Mouse (Mus musculus) left cerebral cortex, postnatal 36 days (tissue): ENCODE results near the gene Alg13. TPM values are rescaled to one million over a fixed set of nuclear protein-coding genes. Genes with fewer than 3 reads are reported as not detected.

Experiments used
- DNase-seq, 2 experiments: peaks; one replicate each; pipeline ENCODE4 v3.0.0; 2021 to 2022; ENCODE audit warnings: low spot score in 2 of 2, mixed read lengths in 1 of 2
- intact Hi-C: fragments of 180-260 bp; cut with DNase I; formaldehyde crosslinking; loops from one replicate; pipeline ENCODE4 v1.15.1; 2025
- total RNA-seq, 2 experiments: library from RNA; stranded (reverse); gene quantifications; 2 replicates each; pipeline ENCODE4 v1.2.3; 2021

The Alg13 gene
- 10 to 100 TPM; 10.8 to 12.0 TPM for total RNA-seq

DNA sequence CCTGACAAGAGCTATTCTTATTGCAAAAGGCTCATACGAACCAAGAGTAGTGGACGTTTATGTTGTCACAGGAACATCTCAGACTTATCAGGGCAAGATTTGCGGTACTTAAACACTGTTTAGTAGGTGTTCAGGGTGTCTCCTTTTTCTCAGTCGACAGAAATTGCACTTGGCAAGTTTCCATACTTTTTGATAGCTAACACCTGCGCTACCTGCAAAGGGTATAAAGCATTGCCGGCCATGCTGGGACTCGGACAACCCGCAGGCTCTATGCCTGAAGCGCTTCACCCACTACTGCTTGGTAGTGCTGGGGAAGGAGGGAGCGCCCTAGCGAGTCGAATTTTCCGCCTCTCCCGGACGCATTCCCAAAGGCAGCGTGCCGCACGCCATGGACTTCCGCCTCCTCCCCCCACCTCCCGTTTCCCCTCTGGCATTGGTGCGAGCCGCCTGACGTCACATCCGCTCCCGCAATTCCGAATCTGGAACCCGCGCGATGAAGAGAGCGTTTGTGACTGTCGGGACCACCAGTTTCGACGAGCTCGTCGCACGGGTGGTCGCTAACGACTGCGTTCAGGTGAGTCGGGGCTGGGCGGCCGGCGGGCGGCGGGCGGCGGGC is at the start of gene Alg13:
Gene Alg13 (plus strand): TSS at position 257 of the 616 bp plus-strand sequence.
- peak; percentile 73 to 78 for DNase-seq
- intact Hi-C loops, result no loop called here

DNA sequence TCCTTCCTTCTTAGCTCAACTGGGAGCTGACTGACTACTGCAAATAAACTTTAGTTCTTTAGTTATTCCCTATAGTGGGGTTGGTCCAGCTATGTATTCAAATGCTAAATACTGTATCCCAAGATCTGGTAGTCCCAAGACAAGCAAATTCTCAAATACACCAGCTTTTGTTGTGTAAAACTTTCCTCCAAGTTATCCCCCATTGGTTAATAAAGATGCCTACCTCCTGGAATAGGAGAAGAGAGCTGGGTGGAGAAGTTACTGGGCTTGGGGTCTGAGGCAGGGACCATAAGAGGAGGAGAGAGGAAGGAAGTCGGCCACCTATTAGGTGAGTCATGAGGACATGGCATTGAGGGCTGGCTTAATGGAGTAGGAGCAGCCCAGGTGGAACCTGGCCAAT is 49.0 kb upstream of the Alg13 start:
- intact Hi-C loops, result no loop called here
- no peak for DNase-seq

DNA sequence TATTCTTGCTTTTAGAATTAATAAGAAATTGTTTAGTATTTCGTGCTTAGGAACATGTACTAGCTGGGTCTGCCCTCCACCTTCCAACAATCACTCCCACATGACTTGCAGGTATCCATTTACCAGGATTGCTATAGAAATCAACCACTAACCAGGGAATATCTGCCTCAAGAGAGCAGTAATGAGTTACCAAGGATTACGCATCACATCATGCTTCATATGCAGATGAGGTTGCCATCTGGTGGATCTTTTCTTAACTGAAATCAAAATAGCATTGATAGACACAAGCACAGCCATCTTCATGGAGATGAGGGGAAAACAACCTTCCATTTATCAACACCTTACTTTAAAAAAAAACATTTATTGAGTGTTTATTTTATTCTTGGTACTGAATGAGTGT is 16.1 kb upstream of the Alg13 start:
- DNase-seq, result no peak
- intact Hi-C loops, result loop anchor here (5.0 kb wide), 1 partner anchor 219 kb away; no protein-coding TSS in a partner anchor

DNA sequence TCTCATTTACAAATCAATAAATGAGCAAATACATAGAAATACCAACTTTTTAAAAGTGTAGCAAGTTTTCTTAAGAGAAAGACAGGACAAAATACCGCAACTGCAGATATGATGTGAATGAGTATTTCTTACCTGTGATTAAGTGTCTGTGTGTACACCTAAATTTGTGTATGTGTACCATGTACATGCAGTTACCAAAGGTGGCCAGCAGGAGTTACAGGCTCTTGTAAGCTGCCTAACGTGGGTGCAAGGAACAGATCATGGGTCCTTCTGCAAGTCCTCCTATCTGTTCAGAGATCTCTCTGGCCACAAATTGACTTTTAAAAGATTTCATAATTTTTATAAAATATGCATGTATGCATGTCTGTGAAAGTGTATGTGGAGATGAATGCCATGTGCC is 11.9 kb upstream of the Alg13 start:
- intact Hi-C loops, result no loop called here
- DNase-seq, result no peak

DNA sequence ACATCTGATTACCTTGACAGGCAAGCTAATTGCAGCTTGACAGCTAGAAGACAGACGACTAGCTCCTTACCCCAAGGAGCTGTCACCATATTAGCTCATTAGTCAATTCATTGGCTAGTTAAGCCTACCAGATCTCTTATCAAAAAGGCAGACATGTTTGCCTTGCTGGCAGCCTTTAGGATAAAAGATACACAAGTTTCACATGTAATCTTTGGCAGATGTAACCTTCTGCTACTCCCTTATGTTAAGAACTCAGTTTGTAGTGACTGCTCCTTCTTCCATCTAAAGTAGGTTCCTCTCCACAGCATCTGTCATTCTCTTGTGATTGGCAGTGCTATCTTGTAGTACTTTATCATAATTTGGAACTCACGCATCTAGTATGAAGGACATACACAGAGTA is 3.6 kb upstream of the Alg13 start:
- intact Hi-C loops, result no loop called here
- no peak for DNase-seq

DNA sequence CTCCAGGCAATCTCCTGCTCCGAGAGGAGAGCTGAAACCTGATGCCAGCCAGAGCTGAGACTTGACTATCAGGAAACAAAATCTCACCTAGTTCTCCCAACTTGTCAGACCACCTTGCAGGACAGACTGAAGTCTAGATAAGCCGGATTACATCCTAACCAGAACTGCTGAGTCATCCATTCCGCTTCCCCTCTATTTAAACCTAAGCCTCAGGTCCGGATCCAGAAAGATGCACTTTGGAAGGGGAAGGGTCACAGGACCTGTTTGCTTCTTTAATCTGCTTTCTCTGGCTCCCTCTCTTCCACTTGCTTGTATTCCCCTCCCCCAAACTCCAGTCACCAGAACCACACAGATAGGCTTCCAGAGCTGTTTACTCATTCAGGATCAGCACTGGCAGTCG is 2.6 kb upstream of the Alg13 start:
- intact Hi-C loops, result no loop called here
- DNase-seq, result no peak

DNA sequence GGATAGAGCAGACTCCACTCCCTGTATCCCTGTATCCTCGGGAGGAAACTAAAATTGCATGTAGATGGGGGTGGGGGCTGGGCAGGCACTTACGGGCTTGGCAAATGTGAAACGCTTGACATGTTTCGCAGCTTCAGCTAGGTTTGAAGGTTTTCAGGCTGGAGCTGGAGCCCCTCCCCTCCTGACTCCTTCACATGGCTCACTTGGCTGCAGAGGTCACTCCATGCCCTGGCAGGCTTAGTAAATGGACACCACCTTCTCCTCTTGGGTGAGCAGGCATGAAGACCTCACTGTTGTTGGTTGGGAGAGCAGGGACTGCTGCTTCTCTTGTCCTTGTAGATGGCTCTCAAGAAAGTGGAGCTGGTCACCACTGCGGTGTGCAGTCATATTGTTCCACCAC is 1.6 kb upstream of the Alg13 start:
- no peak for DNase-seq
- intact Hi-C loops, result no loop called here

DNA sequence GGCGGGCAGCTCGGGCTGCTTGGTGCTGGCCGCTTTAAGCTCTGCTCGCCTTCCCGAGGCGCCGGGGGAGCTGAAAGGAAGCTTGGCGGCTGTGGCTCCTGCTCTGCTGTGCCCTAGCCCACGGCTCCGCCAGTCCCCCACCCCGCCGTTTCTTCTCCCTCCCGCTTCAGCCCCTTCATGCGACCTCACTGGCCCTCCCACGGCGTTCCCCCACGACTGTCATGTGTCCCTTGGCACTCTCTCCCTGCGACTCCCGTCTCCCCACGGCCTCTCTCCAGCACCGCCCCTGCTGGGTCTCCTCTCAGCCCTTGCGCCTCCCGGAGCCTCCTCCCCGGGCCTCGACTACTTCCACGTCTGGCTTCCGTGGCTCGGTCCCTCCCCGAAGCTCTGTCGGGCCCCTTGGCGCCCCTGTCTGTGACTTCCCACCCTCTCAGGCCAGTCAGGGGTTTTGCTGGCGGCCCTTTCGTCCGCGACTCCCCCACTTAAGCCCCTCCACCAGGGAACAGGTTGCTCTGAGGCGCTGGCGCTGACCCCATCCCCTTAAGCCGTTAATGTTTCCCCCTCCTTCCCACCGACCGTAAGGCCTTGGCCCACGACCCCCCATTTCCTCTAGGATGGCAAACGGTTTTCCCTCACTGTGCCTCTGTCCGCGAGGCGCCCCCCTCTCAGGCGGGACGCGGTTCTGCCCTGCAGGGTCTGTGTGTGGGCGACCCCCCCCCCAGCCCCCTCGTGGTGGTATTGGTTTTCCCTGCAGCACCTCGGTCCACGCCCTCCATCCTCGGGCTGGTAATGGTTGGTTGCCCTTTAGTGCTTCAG is 768 bp downstream of the Alg13 start:
- no peak for DNase-seq
- intact Hi-C loops, result no loop called here

DNA sequence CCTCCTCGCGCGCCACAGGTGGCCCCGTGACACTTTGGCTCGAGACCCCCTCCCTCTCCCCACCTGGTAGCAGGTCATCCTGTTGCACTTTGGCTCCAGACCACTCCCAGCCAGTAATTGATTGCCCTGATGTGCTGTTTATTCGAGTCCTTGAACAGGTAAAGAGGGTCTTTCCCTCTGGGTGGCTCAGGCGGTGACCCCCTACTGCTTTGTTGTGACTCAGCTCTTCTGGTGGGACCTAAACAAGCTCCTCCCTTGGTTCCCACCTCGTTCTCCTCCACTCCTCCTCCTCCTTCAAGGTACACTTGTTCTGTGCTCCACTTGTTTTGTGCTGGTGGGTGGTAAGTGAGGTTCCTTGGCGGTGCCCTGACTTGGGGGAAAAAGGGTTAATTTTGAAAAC is 1.8 kb downstream of the Alg13 start:
- DNase-seq, result no peak
- intact Hi-C loops, result no loop called here

DNA sequence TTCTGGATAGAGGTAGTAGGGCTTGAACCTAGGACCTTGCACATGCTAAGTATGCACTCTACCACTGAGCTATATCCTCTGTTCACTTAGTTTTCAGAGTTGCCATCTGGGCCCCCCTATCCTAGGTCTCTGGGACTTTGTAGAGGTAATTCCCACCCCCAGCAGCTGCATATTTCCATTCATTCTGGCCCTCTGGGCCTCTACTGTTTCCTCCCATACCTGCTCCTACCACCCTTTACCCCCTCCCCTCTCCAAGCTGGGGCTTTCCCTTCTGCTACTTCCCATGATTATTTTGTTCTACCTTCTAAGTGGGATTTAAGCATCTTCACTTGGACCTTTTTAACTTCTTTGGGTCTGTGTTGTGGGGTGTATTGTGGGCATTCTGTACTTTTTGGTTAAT is 7.8 kb downstream of the Alg13 start:
- intact Hi-C loops, result no loop called here
- no peak for DNase-seq

DNA sequence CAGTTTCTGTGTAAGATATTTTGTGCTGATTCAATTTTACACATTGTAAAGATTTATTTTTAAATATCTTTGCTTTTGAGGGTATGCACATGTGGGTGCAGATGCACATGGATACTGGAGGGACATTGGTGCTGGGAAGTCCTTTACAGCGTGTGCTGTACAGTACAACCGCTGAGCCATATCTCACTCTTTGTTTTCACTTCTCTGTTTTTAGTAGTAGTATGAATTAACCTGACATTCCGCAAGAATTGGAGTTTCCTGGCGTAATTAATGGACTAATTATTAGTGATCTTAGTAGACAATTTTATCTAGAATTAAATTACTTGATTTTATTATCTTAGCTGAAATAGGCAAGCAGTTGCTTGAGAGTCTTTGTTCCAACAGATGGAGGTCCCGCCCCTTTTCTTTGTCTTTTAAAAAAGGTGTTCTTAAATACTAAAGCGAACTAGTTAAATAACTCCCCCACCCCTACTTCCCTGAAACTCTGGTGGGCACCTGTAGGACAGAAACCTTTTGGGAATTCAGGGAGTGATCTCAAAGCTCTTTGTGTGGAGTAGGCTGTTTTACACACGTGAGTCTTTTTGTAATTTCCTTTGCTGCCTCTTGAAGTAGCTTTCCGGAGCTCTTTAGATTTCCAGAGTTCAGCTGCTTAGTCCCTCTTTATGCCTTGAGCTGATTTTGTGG is 17.9 kb downstream of the Alg13 start:
- intact Hi-C loops, result no loop called here
- no peak for DNase-seq

DNA sequence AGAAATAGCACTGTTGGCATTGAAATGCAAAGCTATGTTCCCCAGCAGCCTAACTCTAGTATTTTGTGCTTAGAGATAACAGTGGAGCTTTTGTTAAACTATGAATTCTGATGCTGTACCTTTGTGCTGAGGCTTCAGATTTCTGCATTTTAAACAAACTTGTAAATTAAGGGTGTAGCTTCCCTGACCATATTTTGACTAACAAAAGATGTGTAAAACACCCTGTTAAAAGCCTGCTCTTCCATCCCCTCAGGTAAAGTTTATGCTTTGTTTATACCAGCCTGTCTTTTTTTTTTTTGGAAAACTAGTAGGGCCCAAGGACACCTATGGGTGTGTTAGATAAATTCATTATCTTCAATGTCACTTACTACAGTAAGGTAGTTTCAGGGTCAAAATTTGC is 20.3 kb downstream of the Alg13 start:
- intact Hi-C loops, result no loop called here
- DNase-seq, result no peak

DNA sequence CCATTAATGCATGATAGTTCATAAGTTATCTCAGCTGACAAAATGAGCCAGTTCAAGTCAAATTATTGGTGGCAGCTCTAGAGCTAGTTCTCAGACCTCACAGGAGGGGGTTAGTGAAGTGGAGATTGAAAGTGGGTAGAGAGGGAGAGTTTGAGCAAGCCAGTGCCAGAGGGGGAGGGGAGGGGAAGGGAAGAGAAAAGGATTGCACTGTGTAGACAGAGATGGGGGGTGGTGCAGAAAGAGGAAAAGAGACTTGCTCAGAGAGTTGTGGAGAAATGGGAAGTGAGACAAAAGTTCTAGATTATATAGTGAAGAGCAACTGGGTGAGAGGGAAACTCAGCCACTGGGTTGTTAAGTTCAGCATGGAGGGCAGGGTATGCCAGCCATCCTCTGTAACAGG is 20.8 kb downstream of the Alg13 start:
- intact Hi-C loops, result no loop called here
- DNase-seq, result no peak

DNA sequence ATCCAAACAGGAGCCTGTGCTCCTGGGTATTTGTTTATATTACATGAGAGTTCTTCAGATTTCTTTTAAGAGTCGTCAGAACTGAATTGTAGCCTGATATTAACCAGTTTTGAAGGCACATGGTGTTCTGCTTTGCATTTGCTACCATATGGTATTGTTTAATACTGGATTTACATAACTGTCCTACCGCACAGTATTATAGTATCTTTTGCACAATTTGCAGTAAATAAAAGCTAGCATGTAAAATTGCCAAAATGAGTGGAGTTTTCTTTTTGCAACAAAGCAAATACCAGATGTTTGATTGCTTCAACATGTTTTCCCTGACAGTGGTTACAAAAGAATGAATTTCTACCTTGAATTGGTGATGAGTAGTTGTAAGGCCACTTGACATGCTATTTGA is 56.6 kb downstream of the Alg13 start:
- DNase-seq, result no peak
- intact Hi-C loops, result no loop called here

DNA sequence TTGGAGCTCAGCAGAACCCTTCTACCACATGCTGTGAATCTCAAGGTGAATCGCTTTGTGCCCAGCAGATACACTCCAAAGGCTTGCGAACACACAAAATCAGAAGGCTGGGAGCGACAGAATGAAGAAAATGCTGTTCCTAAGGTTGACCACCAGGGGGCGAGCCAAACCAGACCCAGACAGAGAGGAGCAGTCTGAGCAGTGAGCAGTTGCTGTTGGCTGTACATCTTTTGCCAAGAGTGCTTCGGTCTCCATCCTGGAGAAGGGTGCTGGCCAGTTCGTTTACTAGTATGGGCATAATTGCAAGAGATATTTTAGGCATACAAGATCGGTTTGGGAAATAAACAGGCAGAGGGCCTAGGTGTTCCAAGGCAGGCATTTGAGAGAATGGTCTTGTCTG is 85.9 kb downstream of the Alg13 start:
- DNase-seq, result peak; percentile 32 to 47
- intact Hi-C loops, result loop anchor here (5.0 kb wide), 1 partner anchor 904 kb away; no protein-coding TSS in a partner anchor

DNA sequence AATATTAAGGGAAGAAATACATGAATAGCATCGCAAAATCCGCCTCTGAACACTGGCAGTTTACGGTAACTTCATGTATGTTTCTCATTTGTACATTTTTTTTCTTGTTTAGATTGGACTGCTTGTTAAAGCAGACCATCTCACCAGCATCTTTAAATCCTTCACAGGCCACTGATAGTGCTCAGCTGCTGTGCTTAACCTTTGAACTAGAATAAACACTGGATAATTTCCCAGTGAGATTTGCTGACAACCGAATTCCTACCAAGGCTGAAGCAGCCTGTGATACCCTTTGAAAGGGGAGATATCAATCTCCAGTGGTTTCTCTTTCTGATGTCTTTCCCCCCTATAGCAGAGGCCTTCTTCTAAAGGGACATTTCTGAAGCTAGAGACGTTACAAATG is 90.4 kb downstream of the Alg13 start:
- no peak for DNase-seq
- intact Hi-C loops, result no loop called here

DNA sequence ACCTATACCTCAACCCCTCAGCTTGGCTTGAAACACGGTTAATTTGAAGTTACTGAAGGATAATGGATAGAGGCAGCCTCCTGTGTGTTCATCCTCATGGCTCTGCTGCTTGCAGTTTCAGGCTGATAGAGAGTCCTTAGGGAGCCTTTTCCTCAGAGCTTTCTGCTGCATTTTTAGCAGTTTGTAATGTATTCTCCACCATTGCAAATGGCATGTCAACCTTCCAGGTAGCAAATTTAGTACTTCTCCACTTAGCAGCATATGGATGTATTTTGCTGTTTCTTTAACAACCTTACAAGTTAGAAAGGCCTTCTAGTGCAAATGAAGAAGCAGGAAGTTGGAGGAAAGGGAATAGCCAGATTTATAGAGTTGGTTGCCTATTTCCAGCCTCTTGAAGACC is 102.7 kb downstream of the Alg13 start:
- intact Hi-C loops, result no loop called here
- DNase-seq, result no peak

DNA sequence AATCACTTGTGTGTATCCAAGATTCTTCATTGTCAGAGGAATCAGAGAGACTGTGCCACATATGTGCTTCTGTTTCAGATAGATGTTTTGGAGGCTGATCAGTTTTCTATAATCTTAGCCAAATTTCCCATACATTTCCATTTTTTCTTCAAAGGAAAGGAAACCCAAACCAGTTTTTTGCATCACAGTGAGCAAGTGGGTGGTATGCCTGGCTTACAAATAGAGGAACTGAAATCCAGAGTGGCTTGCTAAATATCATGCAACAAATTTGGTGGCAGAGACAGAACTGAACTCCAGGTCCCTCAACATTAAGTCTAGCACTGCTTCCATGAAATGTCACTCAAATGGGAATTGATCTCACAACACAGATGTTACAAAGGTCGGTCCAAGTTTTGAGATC is 103.5 kb downstream of the Alg13 start:
- intact Hi-C loops, result no loop called here
- DNase-seq, result no peak

DNA sequence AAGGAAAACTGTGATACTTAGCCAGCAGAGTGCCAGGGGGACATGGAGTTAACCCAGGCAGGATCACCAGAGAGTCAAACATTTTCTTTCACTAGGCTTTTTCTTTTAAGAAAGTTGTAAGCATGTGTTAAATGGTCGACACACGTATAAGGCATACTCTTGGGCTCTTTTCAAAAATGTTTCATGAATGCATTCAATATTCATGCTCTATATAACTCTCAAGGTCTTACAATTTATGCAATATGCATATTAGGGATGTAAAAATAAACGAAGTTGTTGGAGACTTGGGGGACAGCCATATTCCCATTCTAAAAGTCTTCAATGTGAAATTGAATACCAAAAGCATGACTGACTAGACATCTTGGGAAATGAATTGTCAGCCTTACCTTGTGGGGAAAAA is 106.2 kb downstream of the Alg13 start:
- DNase-seq, result no peak
- intact Hi-C loops, result no loop called here
